Mouse (Mus musculus): ENCODE data around the gene Nanos1. TPM values are rescaled to one million over a fixed set of nuclear protein-coding genes. Genes with fewer than 3 reads are reported as not detected.

Nanos1 gene
- 5.3 and 7.5 TPM in 2 replicates for polyA plus RNA-seq (2012)

DNA sequence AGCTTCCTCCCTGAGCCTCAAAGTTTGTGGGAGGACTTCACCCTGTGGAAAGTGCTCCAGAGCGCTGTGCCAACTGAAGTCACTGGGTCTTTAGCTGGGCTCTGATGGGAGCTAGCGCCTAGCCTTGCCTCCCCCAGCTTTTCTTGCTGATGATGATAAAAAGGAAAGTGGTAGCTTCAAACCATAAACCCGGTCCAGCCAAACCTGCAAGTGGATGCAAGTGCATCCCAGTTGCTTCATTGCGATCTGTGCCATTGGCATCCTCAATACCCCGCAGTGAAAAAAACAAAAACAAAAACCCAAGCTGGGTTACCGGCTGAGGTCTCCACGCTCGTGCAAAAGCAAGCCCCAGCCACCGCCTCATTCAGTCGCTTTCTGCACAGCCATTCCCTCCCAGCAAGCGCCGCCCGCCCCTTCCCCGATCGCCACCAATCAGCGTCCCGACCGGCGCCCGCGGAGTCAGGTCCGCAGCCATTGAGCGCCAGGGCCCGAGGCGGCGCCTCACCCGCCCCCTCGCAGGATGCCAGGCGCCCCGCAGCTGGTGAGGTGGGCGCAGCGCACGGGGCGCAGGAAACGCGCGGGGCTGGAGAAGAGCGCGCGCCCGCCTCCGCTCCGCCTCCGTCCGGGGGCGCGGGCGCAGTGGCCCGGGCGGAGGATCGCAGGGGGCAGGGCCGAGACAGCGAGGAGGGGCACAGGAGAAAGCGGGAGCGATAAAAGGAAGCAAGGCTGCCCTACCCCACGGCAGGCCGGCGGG lies at the start of gene Nanos1:
Nanos1 (plus strand) TSS at position 550 of the 754 bp plus-strand sequence.
- TF ChIP-seq GATA1 (IDR thresholded peaks at IDR 0.05; ENCODE audit: low read length), result no peak

DNA sequence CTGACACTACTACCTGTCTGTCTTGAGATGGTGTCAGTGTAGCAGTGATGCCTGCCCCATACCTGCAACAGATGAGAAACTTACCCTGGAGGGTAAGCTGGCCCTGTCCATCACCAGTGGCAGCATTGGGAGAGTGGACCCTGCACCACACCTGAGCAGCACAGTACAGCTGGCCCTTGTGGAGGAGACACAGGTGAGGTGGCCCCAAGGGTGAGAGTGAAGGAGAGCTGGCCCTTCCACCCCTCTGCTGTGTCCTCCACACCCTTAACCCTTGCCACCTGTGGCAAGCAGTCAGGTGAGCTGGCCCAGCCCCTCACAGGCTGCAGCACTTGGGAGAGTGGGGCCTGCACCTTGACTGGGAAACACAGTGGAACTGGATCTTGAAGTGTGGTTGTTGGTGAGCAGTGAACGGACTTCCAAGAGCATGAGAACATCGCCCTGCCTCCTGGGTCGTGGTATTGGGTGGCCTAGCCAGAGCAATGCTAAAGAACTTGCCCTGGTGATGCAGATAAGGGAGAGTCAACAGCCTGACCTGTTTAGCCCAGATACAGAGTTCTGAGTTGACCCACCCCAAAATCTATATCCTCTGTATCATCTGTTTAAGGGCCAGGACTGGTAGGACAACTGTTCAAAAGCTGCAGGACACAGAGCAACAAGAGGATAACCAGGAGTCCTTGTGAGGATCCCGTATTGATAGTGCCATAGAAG lies 46.4 kb upstream of the Nanos1 start:
- TF ChIP-seq GATA1 (IDR thresholded peaks at IDR 0.05; ENCODE audit: low read length), result no peak

DNA sequence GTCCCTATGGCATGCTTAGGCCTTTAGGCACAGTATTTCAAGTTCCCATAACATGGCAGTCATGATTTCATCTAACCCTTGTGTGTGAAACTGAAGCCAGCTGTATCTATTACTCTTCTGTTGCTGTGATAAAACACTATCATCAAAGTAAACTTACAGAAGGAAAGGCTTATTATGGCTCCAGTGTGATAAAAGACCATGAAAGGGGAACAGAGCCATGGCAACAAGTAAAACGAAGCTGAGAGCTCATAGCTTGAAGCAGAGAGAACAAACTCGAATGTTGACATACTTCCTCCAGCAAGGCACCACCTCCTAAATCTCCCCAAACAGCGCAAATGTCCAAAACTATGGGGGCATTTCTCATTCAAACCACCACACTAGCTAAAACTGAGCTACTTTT lies 45.6 kb upstream of the Nanos1 start:
- no peak for TF ChIP-seq GATA1 (IDR thresholded peaks at IDR 0.05; ENCODE audit: low read length)

DNA sequence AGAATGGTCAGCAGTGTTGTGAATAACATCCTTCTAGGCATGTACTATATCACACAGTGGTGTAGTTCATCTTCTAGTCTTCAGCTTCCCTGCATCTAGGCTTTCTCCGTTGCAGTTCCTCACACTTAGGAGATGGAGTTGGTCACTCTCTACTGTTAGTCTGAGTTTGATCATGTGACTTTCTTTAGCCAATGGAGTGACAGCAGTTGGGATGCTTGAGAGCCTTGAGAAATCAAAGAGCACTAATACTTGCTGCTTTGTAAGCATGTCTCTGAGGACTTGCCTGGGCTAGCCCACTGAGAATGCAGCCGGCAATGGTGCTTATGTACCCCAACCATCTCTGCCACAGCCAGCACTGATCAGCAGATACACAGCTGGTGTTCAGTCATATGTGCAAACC lies 43.2 kb upstream of the Nanos1 start:
- TF ChIP-seq GATA1 (IDR thresholded peaks at IDR 0.05; ENCODE audit: low read length), result no peak

DNA sequence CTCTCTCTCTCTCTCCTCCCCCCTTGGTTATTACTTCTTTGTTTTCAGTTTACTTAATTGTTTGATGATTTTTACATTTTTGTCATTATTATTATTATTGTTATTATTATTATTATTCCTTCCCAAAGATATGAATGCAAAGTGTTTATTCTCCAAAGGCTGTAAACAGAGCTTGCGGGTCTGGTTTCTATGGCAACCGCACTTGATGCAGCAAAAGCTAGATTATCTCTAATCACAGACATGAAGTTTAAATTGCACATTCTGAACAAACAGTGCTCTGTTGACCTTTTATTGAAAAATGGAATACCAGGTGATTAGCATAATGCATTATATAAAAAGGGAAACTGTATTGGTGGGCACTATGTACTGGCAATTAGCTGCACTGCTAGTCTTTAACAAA lies 39.4 kb upstream of the Nanos1 start:
- no peak for TF ChIP-seq GATA1 (IDR thresholded peaks at IDR 0.05; ENCODE audit: low read length)

DNA sequence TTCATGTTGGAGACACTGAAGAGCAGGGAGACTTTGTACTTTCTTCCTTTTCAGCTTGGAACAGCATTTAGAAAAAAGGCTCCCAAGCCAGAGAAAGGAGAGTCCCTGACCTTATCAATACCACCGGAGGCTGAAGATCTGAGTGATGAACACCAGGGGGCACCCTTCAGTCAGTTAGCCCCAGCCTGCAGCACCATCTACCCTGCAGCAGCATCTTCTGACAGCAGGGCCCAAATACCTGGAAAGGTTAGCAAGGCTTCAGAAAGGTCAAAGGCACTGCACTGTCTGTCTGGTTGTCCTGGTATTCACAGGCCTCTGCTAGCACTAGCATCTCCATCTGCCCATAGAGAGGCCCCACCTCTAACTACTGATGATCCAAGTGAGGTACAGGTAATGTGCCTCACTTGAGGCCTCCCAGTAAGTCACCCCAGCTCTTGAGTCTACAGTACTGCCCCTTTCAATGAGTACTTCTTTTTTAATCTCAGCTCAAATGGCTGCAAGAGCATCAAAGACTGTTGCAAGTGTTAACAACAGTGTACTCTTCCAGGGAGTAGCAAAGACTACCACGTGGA lies 25.4 kb upstream of the Nanos1 start:
- TF ChIP-seq GATA1 (IDR thresholded peaks at IDR 0.05; ENCODE audit: low read length), result no peak

DNA sequence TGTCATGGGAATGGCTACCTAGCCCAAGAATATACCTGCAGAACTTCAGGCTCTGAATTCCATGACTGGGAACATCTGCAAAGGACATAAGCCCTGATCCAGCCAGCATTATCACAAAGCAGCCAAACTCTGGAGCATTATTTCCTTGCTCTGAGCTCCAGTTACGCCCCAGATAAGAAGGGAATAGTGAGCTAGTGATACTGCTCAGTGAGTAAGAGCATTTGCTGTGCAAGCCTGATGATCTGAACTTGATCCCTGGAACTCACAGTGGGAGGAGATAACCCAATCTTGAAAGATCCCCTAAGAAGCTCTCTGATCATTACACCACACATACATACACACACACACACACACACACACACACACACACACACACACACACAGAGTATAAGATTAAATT lies 24.5 kb upstream of the Nanos1 start:
- no peak for TF ChIP-seq GATA1 (IDR thresholded peaks at IDR 0.05; ENCODE audit: low read length)

DNA sequence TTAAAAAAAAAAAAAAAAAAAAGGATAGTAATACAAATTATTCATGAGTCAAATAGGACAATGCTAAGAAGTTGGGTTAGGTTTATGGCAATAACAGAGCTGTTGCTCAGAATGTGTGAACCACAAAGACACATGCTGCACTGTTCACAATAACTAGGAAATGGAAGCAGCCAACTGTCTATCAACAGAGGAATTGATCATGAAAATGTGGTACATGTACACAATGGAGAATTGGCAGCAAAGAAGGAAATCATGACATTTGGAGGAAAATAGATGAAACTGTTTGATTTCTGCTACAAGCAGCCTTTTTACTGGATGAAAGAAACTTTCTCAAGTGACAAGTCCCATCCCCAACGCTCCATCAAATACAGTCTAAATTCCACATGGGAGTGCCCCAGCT lies 23.8 kb upstream of the Nanos1 start:
- no peak for TF ChIP-seq GATA1 (IDR thresholded peaks at IDR 0.05; ENCODE audit: low read length)

DNA sequence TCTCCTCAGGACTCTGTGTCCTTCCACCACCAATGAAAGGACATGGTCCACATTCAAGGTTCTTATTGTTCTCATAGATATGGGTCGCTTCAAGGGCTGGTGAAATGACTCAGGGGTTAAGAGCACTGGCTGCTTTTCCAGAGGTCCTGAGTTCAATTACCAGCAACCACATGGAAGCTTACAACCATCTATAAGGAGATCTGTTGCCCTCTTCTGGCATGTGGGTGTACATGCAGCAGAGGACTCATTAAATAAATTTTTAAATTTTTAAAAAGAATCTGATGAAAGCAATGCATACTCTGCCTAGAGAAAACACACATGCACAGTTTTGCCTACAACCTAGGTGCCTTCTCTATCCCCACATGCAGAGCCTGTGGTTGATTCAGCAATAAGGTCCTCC lies 15.2 kb upstream of the Nanos1 start:
- TF ChIP-seq GATA1 (IDR thresholded peaks at IDR 0.05; ENCODE audit: low read length), result no peak

DNA sequence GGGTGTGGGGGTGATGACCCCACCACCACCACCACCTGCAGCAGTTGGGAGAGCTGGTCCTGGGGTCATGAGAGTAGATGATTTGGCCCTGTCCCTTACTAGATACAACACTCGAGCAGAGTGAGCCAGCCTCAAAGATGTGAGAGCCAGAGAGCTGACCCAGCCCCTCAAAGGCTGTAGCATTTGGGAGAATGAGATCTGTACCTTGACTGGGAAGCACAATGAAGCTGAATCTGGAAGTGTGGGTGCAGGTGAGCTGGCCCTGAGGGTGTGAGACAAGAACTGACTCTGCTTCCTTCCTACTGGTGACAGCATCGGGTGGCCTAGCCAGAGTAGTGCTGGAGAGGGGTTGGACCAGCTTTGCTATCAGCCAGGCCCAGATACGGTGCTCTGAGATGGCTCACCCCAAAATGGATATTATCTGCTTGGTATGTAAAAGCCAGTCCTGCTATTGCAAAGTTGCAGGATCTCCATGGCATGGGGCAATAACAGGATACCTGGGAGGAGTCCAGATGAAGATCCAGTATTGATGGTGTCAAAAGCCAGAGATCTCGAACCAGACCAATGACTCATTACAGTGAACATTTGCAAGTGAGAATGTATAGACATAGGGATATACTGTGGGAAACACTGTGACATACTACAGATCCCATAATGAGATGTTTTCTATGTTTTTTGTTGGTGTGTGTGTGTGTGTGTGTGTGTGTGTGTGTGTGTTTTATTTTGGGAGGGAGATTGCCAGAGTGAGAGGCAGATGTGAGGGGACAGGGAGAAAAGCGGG lies 11.8 kb upstream of the Nanos1 start:
- TF ChIP-seq GATA1 (IDR thresholded peaks at IDR 0.05; ENCODE audit: low read length), result no peak

DNA sequence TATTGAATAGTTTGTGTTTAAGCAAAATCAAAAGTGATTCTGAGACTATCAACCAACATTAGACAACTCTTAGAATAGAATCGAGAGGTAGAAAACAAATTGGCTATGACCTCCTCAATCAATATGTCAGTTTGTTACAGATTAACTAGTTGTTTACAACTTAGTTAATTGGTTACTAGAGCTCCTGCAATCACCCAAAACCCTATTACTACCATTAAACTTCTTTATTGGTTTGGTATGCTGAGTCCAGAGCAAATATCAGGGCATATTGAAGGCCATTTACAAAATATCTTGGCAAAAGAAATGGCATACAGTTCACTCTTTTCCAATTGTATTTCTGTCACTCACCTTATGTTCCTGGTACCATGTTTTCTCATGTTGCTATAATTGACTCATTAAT lies 8.0 kb upstream of the Nanos1 start:
- TF ChIP-seq GATA1 (IDR thresholded peaks at IDR 0.05; ENCODE audit: low read length), result no peak

DNA sequence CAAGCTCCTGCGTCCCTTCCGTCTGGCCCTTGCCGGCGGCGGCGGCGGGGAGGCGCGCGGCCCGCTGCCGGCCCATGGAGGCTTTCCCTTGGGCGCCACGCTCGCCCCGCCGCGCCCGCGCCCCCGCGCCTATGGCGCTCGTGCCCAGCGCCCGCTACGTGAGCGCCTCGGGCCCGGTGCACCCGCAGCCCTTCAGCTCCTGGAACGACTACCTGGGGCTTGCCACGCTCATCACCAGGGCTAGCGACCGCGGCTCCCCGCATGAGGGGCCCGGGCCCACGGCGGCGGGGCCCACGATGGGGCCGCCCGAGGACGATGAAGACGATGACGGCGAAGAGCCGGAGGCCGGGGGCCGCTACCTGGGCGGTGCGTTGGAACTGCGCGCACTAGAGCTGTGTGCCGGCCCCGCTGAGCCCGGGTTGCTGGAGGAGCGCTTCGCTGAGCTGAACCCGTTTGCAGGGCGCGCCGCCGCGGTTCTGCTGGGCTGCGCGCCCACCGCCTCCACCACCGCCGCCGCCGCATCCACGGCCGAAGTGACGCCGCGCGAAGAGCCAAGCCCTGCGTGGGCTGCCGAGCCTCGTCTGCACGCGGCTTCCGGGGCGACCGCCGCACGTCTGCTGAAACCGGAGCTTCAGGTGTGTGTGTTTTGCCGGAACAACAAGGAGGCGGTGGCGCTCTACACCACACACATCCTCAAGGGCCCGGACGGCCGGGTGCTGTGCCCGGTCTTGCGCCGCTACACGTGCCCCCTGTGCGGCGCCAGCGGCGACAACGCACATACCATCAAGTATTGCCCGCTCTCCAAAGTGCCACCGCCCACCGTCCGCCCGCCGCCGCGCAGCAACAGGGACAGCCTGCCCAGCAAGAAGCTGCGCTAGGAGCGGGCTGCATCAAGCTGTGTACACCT lies 658 bp downstream of the Nanos1 start:
- no peak for TF ChIP-seq GATA1 (IDR thresholded peaks at IDR 0.05; ENCODE audit: low read length)

DNA sequence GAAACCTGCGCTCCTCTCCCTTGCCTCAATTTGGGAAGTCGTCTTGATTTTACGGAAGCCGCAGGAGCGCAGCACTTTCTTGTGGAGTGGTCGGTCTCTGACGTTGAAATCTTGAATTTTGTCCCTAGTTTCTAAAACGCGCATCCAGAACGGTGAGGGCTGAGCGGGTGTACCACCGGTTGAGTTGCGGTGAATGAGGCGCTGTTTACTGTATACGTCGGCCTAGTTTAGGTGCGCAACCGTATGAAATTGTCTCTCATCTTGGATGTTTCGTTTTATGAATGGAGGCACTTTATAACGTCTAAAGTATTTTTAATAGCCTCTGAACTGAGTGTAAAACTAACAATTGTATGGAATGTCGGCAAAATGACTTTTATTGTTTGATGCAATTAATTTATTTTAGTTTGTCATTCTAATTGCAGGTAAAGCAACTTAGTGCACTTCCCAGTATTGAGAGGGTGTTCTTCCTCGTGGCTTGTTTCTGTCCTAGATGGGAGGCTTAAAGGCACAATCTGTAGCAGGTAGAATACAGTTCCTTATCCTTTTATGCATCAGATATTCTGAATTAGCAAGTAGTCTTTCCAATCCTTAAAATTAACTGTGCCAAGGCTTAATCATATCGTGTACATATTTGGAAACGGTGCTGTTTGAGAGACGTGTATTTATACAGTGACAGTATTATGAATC lies 1.5 kb downstream of the Nanos1 start:
- no peak for TF ChIP-seq GATA1 (IDR thresholded peaks at IDR 0.05; ENCODE audit: low read length)
